Mouse (Mus musculus): ENCODE results near the gene Cecr2.

- TF ChIP-seq CTCF (IDR thresholded peaks at IDR 0.05; ENCODE audit: borderline replicate concordance, insufficient read depth, low read depth, low read length): no peak
- no peak for TF ChIP-seq POLR2A (IDR thresholded peaks at IDR 0.05; ENCODE audit: borderline replicate concordance, insufficient read depth, low read length)
These were observed 30.7 kb upstream of the Cecr2 start for GRCm38 (mm10) chr6:120635391-120636028.
